Mouse (Mus musculus): ENCODE data around the gene Frat2.

DNA sequence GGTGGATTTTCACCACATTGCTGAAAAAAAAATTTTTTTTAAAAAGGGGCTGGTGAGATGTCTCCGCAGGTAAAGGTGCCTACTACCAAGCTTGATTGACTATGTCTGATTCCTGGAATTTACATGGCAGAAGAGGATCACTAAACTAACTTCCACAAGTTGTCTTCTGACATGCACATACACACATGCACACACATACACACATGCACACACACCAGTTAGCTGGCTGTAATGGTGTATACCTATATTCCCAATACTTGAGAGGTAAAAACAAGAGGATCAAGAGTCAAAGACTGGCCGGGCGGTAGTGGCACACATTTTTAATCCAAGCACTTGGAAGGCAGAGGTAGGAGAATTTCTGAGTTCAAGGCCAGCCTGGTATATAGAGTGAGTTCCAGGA lies 8.2 kb downstream of the Frat2 start:
- TF ChIP-seq EP300 (IDR thresholded peaks at IDR 0.05; ENCODE audit: low read depth) (no peak), CTCF (IDR thresholded peaks at IDR 0.05; ENCODE audit: low read depth) (no peak)
